Mouse (Mus musculus): ENCODE results near the gene Olfr548-ps1.
A peak's percentile ranks its signal among the peaks of the same experiment; 100 is the strongest.
"Not testable (repeated sequence)": the region's sequence is repeated elsewhere in the genome, so short reads cannot be mapped to it uniquely, and the experiment has no call there.

The Olfr548-ps1 gene

DNA sequence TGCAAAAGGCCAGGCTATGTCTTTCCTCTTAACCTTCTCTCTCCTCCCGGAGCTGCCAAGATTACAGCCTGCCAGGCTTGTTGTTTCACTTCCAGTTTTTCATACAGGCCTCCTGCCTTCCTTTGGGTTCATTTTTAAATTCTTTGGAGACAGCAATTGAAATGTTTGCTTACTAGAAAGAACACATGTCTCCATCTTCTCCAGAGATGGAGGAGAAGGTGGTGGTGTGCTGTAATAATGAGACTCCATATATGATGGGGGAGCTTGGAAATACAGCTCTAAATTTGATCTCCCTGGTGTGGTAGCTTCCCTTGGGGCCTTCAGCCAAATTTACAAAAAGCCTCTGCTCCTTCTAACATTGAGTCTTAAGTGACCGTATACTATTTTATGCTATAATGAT lies at the start of gene Olfr548-ps1:
Gene Olfr548-ps1 (plus strand): TSS at position 301 of the 400 bp plus-strand sequence.
- no peak for DNase-seq

DNA sequence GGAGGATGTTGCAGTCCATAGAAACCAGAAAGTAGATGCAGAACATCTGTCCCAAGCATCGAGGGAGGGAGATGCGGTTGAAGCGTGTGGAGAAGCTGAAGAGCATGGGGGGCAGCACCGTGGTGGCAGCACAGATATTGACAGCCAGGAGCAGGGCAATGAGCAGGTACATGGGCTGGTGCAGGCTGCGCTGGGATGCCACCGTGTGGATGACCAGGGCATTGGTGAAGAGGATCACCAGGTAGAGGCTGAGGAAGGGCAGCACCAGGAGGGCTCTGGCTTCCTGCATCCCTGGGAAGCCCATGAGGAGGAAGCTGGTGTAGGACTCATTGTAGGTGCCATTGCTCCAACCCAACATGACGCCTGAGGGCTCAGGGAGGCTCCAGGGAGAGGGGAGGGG lies 46.3 kb upstream of the Olfr548-ps1 start:
- not testable (repeated sequence) for DNase-seq

DNA sequence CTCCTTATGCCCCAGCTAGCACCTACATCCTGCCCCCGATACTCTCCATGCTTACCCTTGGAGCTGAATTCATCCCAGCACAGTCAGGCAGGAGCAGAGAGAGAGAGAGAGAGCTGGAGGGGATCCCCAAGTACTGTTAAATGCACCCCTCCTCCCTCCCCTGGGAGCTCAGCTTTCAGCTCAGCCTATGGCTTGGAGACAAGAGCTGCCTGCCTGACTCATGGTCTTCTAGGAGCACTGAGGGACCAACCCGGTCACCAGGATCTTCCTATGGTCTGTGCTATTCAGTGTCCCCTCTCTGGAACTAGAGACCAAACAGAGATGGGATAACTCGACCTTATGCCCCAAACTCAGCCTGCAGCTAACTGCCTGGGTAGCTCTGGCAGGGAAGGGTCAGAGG lies 41.2 kb upstream of the Olfr548-ps1 start, which contains the start of gene Olfr545:
Gene Olfr545 (minus strand): TSS at position 101 of the 400 bp plus-strand sequence.
- DNase-seq = no peak

DNA sequence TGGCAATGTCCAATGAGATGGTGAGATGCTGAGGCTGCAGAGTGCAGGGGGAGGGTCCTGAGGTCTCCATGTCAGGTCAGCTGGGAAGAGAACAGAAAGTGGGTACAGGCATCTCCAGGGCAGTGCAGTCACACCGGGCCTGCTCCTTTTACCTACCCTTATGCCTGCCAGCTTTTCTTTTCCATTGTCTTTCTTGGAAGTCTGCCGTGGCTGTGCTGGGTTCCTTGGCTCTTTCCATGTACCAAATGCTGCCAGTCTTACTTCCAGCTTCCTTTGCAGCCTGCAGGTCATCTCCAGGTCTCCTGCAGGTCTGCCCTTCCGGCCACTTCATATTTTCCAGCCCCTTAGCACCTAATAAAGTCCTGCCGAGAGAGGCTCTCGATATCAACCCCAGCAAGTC lies 38.7 kb upstream of the Olfr548-ps1 start:
- DNase-seq = no peak

DNA sequence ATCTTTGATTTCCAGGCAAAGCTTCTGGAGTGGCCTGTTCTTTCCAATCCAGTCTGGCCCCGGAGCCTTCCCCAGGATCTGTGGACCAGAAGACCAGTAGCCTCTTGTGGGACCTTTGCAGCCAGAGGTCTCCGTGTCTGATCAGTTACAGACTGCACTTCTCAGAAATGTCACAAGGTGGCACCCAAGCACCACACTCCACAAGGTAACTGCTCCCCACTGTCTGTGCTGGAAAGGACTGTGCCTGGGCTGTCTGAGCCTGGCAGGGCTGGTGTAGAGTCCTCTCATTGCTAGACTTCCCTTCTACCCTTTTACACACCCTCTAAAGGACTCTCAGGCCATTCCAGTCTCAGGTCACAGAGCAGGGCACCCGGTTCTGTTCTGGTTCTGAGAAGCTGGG lies 33.8 kb upstream of the Olfr548-ps1 start:
- peak; percentile 78 to 82 for DNase-seq

DNA sequence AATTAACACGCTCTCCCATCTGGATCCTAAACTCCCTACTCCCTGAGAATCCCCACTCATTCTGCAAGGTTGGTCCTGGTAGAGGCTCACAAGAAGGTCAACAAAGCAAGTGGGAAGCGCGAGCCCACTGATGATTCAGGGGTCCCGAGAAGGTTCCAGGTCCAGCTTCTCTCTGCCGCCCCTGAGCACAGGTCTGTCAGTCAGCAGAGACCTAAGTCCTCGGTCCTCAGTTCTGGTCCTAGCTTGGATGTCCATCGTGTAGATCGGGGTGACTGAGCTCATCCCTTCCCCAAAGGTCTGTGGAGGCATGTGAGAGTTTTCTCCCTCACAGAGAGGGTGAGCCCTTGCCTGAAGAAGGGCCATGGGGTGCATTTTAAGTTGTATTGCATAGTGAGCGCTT lies 32.6 kb upstream of the Olfr548-ps1 start:
- no peak for DNase-seq

DNA sequence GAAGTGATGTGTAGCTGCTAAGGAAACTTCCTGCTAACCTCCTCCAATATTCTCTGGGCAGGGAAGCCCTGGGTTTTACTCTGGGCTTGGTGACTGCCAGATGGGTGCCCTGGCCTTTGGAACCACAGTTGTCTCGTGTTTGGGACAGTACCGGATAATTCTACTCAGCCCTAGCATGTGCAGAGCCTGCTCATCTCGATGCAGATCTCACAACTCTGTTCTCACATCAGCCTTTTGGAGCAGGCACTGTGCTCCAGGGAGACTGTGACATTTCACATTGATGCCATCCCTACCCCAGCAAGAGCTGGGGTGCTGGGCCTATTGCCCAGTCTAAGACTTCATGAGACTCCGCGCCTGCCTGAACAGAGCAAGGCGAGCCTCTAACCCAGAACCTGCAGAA lies 32.0 kb upstream of the Olfr548-ps1 start:
- DNase-seq = no peak

DNA sequence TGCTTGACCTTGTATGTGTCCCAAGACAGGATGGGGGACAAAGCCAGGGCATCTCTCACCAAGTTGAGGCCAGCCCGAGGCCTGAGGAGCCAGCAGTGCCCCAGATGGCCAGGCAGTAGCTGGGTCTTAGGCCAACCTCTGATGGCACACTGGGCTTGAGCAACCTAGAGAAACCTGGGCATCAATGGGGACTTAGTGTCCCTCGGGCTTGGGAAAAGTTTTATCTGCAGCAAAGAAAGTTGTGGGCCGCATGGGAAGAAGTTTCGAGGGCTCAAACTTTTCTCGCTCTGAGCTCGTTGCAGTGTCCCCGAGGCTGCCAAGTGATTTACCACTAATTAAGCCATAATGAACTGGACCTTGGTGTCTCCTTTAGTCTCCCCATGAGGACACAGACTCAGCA lies 31.0 kb upstream of the Olfr548-ps1 start:
- DNase-seq = no peak

DNA sequence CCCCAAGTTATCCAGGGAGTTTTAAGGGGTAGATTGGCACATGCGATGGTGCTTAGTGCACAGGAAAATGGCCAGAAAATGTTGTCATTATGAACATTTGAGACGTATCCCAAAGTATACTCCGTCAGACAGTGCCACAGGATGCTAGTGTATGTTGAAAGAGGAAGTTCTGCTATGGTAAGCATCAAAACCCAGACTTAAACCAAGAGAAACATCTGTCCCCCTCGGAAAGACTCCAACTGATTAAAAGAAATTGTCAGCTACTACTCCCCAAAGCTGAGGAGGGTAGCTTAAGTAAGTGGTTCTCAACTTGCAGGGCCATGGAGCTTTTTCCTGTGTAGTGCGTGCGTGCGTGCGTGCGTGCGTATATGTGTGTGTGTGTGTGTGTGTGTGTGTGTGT lies 28.8 kb upstream of the Olfr548-ps1 start:
- DNase-seq = no peak

DNA sequence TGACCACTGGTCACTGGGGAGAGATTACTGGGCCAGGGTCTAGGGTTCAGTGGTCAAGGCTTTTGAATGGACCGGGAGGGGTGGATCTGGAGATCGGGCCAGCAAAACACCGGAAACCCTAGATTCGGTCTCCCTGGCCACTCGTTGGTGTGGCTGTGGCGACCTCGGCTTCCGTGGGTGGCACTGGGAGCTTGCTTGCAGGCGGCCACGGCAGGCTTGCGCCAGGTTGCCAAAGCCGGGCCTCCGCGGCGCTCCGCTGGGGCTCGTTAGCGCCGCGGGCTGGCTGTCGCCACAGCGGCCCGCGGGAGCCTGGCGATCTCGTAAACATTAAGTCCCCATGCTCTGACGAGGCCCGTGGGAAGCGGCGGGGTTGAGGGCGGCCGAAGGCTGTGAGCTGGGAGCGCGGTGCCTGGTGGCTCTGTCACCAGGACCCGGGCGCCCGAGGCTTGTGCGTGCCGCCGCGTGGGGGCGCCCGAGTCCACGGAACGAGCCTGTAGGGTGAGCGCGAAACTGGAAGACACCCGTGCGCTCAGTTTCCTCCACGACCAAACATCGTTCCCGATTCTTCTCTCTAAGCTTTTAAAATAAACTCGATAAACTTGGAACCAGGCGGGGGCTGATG lies 27.8 kb upstream of the Olfr548-ps1 start:
- DNase-seq = peak; percentile 93

DNA sequence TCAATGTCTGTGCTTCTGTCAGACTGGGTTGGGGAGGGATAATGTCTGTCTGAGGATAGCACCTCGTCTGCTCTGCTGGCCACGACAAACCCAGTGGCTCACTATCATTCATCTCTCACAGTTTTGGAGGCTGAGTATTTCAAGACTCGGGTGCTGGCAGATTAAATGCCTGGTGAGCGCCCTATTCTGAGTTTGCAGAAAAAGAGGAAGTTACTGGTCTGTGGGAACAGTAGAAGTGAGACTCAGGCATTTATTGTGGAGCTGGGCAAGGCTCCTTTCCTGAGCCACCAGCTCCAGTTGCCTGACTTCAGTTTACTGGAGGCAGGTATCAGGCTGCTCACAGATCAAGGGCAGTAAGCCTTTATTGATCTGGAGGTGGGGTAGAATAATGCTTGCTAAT lies 26.6 kb upstream of the Olfr548-ps1 start:
- no peak for DNase-seq

DNA sequence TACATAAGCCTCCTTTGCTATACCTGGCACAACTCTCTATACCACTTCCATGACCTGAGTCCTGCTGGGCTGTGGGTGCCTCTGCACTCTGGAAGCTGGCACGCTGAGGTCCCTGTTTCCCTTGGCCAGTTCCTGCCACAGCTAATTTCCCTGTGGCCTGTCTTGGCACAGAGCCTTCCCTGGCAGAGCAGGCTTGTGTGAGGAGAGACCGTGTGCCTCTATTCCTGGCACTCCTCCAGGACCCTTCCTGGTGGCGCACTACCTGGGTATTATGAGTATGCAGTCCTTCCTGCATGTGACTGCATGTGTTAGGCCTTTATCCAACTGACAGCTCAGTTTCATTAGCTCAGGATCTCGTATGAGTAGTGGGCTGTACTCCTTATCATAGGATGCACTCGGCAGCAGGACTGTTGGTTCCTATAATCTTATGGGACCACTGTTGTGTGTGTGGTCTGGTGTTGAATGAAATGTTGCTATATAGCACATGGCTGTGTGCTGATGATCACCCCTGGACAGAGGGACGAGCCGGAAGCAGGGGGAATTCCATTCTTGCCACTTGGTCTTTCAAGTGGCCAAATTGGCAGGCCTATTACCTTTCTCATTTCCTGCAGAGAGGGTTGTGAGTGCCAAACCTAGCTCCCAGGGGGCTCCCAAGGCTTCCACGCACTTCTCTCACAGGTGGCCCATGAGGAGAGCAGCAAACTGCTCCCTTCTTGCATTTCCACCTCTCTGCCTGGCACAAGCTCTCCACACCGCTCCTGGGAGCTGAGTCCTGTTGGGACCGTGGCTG lies 24.2 kb upstream of the Olfr548-ps1 start:
- DNase-seq = peak; percentile 11 to 19

DNA sequence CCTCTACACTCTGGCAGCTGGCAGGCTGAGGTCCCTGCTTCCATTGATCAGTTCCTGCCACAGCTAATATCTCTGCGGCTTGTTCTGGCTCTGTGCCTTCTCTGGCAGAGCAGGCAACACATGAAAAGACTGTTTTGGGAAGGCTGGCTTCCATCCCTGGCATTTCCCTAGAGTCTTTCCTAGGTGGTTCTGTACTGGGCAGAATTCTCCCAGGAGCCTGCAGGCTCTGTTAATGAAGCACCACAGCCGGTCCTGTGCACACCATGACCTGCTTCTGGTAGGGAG lies 23.7 kb upstream of the Olfr548-ps1 start:
- no peak for DNase-seq

DNA sequence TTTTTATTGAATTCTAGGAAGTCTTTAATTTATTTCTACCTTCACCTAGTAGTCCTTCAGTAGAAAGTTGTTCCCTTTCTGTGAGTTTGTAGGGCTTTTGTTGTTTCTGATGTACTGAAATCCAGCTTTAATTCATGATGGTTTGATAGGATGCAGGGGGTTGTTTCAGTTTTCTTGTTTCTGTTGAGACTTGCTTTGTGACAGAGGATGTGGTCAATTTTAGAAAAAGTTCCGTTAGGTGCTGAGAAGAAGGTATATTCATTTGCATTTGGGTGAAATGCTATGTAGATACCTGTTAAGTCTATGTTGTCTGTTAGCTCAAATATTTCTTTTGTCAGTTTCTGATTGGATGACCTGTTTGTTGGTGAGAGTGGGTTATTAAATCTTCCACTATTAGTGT lies 11.6 kb upstream of the Olfr548-ps1 start:
- DNase-seq = no peak

DNA sequence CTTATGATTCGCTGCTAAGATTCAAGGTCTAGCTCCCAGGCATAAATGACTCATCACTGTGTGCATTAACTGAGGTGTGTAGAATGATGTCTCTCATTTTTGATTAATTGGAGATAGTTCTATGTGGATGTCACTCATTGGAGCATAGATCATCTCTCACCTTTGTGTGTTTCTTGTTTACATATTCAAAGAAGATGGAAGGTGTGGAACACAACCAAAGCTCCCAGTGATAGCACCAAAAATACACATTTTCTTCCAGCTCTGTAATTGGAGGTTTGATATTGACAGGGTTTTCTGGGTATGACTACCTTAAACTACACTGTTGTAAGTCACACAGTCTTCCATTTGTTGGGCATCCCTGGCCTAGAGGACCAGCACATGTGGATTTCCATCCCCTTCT lies 6.2 kb upstream of the Olfr548-ps1 start, which contains the start of gene Olfr547:
Gene Olfr547 (plus strand): TSS at position 301 of the 400 bp plus-strand sequence.
- no peak for DNase-seq

DNA sequence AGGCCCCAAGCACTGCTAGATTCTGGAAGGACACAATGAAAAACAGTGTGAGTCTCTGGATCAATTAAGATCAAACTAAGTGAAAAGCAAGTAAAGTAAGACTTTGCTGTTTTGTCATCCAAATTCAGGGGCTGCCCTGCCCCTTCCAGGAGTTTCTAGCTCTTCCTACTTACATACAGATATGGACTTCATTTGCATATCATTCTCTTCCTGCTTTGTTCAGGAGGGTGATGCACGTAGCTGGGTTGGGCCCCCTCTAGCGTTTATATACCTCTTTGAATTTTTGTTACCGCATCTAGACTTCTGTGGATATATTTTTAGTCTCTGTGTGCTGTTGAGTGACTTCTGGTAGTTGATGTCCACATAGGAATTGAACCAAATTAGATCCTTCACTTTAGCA lies 555 bp downstream of the Olfr548-ps1 start:
- no peak for DNase-seq

DNA sequence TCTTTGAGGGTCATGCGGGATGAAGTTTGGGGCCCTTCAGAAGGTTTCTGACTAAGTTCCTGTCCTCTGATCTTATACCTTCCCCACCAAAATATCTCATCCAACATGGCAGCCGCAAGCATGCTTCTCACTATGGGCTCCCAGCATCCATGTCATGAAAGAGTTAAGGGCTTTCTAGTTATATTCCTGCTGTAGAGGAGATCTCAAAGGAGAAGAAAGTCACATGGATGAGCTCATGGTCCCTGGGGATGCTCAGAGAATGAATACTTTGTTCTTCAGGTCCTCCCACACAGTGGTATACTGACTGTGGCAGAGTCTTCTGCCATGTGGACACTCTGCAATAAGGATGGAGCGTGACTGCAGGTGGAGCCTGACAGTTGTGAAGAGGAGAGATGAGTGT lies 8.9 kb downstream of the Olfr548-ps1 start, which contains the start of gene Olfr549:
Gene Olfr549 (plus strand): TSS at position 301 of the 400 bp plus-strand sequence.
- DNase-seq = no peak

DNA sequence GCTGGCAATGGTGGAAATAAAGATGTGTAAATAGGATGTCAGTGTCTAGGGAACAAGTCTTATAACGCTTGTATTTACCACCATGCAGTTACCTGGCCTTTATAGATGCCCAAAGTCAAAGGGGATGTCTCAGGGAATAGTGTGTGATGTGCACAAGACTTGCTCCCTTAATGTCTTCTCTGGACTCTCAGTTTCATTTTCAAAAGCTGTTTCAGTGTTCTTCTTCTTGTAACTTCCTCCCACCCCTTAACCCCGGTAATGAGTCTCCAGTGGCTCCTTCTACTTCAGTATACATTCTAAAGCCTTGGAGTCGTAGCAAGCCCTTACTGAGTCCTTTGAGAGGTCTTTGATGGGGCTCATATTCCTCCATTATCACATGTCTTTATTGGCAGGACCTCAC lies 12.6 kb downstream of the Olfr548-ps1 start:
- no peak for DNase-seq

DNA sequence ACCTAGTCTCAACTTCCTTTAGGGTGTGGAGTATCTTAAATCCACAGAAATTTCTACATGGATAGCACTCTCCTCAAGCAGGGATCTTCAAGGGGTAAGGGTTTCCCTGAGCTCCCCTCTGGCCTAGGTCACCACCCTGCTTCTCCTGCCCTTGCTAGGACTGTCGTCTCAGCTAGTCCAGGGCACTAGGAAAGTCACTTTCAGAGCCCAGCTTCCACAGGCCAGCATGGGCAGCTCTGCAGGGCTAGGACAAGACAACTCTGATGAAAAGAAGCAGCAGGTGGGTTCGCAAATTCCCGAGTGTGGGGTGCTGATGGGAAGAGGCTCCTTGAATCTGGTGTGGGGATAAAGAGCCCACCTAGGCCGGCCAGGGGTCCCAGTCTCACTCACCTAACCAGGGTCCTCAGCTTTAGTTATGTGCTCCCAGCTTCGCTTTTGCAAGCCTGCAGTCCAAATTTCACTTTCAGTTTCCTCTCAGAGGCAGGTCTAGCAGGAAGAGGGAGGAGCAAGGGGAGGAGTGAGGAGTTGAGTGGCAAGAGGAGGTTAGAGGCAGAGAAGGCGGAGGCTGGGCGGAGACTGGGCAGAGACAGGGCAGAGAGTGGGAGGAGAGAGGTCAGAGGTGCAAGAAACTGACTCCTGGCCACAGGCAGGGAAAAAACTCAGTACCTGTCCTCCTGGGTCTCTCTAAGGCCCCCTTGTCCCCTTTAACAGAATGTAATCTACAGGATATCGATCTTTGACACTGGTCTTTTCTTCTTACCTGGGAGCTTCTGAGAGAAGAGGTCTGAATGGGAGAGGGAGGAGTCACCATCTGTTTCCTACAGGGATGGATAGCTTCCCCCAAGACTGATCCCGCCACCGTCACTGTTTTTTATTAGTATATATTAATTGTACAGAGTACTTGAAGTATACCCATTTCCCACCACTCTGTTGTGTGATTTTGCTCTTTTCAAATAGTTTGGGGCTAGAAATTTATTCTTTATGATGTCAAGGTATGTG lies 24.6 kb downstream of the Olfr548-ps1 start, which contains the start of gene Trim21:
Gene Trim21 (minus strand): TSS at position 488 of the 999 bp plus-strand sequence.
- DNase-seq = peak; percentile 85 to 88

DNA sequence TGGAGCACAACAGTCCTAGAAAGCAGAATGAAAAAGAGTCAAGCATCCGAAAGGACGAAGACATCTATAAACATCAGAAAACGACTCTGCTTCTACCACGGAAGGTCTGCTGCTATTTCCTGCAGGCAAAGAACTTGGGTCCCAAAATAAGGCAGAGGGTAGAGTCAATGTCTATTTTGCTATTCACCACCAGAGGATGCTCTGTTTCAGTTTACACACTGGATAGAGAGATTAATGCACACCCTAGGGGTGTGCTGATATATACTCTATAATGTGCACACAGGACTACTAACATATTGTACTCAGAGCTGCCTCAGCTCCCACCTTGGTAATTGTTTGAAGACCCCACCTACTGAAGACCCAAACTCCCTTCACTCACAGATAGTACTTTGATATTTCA lies 25.5 kb downstream of the Olfr548-ps1 start:
- DNase-seq = no peak

DNA sequence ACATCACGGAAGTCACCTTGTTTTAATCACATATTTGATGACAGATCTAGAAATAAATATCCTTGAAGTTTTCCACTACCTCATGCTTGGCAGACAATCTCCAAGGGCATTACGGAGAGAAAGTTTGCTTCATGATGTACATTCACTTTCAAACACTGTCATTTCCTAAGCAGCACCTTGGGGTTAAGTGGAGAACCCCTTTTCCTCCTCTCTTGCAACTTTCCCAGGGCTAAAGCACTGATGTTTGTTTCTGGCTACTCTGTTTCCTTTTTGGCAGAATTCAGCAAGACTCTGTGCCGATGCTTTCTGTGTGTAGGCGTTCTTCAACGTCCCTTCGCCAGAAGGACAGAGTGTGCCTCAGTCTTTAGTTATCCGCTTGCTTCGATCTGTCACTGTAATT lies 30.4 kb downstream of the Olfr548-ps1 start, which contains the start of gene Olfr550:
Gene Olfr550 (plus strand): TSS at position 301 of the 400 bp plus-strand sequence.
- DNase-seq = no peak

DNA sequence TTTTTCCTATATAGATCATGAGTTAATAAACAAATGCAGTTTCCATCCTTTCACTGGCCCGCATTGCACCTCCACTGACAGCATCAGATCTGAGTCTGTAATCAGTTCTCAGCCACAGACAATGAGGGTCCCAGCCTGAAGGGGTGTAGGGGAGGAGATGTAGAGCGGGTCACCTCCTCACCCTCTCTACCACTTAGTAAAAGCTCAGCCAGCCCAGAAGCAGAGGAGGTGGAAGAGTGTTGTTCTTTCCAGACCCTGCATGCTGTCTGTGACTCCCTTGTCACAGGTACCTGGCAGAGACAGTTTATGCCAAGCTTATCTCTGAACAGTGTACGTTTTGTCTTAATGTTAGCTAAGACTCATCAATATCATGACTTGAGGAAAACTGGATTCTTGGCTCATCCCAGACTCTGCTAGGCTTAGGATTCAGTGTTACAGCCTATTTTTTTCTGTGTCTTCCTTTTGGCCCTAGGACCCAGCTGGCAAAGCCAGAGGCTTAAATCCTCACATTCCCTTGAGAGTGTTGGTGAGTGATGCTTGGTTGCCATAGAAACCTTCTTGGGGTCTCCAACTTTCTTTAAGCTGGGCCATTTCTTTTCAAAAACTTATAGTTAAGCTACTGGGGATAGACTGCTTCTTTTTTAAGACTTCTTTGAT lies 32.6 kb downstream of the Olfr548-ps1 start:
- no peak for DNase-seq

Measured in kidney, postnatal 4 days (tissue).